Mouse (Mus musculus) heart, postnatal 4 days (tissue): ENCODE results near the gene Trappc13. TPM values are rescaled to one million over a fixed set of nuclear protein-coding genes. Genes with fewer than 3 reads are reported as not detected.
"Not testable (repeated sequence)": the region's sequence is repeated elsewhere in the genome, so short reads cannot be mapped to it uniquely, and the experiment has no call there.

Experiments used
- DNase-seq: peaks from one replicate; pipeline ENCODE4 v3.0.0; 2021
- total RNA-seq, 2 experiments: library from RNA; stranded (reverse); gene quantifications; 2 replicates each; pipeline ENCODE4 v1.2.3; 2021

The Trappc13 gene
- 10 to 100 TPM; 35.3 to 35.8 TPM for total RNA-seq

DNA sequence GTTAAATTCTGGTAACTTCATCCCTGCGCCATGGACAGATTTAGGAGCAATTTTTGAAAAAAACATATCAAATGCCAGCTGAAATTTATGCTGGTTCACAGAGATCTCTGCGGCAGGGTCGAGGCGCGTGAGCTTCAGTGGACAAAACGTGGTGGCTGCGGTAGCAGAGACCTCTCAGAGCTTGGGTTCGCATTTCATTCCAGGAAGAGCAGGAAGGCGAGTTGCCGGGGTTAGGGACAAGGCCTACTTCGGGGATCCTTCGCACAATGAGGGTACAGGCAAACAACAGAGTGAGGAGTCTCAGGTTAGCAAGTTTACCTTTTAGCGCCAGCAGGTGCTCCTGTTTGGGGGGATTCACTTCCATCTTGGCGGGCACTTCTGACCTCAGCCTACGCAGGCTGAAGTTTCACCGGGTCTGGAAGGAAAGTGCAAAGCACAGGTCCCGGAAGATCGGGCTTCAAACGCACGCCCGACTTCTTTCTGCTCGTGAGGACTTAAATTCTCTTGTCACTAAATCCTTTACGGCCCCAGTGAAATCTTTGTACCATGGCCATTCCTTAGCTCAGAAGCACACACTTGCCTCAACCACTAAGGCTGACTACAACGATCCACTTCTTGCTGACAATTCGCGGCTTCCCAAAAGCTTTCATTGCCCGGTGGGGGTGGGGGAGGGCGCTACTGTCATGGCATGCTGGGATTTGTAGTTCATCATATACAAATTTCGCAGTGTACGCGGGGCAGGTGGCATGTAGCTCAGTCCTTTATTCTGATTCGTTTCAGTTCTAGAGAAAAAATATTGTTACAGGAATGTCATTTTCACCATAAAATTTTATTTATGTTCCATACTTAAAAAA lies at the start of gene Trappc13:
Gene Trappc13 (minus strand): TSS at position 674 of the 854 bp plus-strand sequence.
- DNase-seq, result no peak

DNA sequence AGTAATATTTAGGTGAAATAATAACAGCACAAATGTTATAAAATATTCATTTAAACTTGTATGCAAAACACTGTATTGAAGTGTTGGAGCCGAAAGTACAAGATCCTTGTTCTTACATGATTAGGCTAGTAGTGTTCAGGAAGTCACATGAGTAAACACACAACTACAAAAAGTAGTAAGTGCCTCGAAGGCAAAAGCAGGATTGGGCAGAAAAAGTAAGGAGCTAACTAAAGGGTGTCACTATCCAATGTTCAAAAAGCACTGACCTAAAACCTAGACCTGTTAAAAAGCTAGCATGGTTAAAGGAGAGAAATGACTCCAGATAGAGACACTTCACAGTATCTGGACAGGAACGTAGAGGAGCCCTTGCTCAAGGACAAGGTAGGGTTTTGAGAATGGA lies 49.2 kb upstream of the Trappc13 start:
- DNase-seq, result no peak

- DNase-seq, result no peak
These were observed 26.0 kb upstream of the Trappc13 start for GRCm38 (mm10) chr13:104204313-104204712.

GRCm38 (mm10) chr13:104195891-104196290 lies 17.6 kb upstream of the Trappc13 start:
- not testable (repeated sequence) for DNase-seq

DNA sequence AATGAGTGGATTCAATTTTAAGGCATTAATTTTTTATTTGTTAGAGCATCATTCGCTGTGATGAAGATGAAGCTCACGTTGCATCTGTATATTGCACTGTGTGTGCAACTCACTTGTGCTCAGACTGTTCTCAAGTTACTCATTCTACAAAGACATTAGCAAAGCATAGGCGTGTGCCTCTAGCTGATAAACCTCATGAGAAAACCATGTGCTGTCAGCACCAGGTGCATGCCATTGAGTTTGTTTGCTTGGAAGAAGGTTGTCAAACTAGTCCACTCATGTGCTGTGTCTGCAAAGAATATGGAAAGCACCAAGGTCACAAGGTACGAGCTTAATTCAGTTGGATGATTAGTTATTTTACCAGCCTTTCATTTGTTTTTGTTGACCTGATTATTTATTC lies 9.1 kb upstream of the Trappc13 start:
- no peak for DNase-seq

GRCm38 (mm10) chr13:104179176-104179888 lies 1.1 kb upstream of the Trappc13 start:
- DNase-seq, result no peak

GRCm38 (mm10) chr13:104178650-104179121 lies 417 bp upstream of the Trappc13 start, which contains the start of gene Trim23:
Gene Trim23, plus strand, starts transcription at chr13:104178797.
- peak; percentile 98 for DNase-seq

DNA sequence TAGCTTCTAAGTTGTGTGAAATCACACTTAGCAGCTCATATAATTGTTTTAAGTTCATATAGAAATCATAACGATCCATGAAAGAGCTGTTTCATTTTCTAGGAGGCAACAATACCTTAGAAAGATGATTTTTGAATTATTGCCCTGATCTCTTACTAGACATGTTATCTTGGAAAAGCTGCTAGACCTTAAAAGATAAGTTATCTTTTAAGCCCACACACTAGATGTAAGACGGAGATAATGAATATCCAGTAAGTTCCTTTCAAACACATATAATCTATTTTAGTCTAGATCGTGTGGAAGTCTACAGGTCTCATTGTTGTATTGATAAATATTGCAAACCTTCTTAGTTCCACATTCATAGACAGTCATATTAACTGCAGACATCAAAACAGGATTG lies 1.4 kb downstream of the Trappc13 start:
- DNase-seq, result no peak

- DNase-seq, result no peak
These were observed 5.8 kb downstream of the Trappc13 start for GRCm38 (mm10) chr13:104172498-104172897.

DNA sequence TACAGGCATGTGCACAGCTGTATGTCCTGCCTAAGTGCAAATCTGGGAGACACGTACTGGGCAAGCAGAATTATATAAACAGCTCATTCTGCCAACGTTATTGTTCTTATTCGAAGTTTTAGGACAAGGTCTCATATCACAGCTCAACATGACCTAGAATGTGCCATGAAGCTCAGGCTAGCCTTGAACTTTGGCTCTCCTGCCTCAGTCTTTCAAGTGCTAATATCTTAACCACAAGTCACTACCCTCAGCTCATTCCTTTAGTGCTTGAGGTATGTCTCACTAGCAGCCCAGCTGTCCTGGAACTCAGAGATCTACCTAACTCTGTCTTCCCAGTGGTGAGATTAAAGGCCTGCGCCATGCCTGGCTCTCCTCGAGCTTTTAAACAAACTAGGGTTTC lies 6.6 kb downstream of the Trappc13 start:
- DNase-seq, result no peak

- no peak for DNase-seq
These were observed 22.6 kb downstream of the Trappc13 start for GRCm38 (mm10) chr13:104155686-104156085.

DNA sequence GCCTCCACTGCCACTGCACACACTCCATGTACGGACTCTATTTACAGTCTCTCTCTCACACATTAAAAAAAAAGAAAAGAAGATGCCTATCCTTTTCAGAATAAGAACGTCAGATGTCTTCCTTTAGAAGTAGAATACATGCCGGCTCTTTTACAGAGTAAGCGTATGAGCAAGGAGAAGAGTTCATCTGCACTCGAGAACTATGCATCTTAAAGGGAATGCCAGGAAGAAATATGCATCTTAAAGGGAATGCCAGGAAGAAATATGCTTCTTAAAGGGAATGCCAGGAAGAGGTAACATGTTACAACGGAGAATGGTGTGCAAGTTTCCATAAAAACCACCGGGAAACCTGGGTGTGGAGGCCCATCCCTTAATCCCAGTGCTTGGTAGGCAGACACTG lies 23.2 kb downstream of the Trappc13 start:
- no peak for DNase-seq

DNA sequence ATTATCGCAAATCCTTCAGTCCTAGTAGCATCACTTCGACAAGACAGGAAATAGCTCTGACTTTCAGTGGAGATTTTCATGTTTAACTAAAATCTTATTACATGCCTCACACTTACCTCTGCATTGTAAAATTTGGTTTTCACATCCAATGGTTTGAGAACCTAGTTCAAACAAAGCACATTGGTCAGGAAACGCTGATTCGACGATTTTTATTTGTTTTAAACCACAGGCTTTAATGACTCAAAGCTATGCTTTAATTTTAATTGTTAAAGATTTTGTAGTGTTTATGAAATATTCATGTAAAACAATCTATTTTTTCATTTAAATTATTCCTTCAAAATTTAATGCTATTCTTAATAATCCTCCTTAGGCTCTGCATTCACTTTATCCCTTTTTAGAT lies 24.1 kb downstream of the Trappc13 start:
- DNase-seq, result no peak

- no peak for DNase-seq
These were observed 32.6 kb downstream of the Trappc13 start for GRCm38 (mm10) chr13:104145646-104146045.

- DNase-seq, result no peak
These were observed 33.4 kb downstream of the Trappc13 start for GRCm38 (mm10) chr13:104144871-104145270.

DNA sequence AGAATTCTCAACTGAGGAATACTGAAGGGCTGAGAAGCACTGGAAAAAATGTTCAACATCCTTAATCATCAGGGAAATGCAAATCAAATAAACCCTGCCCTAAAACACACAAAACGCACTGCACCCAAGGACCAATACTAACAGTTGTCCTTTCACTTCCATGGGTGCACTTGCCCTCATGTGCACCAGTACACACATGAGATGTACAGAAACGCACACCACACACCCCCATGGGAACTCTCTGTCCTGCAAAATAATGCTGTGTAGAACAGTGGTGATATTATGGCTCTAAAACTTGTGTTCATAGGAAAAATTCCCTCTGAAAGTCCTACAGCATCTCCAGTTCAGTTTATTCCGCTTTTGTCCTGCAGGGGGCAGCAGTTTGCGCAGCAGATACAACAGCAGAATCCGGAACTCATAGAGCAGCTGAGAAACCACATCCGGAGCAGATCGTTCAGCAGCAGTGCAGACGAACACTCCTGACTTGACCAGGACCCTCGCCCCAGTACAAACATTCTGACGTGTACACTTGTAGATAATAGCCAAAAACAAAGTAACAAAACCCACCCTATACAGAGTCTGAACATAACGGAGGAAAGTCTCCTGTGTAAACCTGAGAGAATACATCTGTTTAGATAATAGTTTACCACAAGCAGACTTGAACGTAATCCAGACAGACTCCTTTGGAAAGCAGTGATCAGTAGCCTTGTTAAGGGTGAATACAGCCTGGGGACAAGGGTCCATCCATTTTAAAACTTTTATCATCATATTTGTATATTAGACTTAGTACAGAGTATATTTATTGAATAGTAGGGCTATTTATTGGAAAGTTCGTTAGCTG lies 38.7 kb downstream of the Trappc13 start:
- DNase-seq, result peak; percentile 83

- DNase-seq, result no peak
These were observed 43.7 kb downstream of the Trappc13 start for GRCm38 (mm10) chr13:104134510-104135085.

DNA sequence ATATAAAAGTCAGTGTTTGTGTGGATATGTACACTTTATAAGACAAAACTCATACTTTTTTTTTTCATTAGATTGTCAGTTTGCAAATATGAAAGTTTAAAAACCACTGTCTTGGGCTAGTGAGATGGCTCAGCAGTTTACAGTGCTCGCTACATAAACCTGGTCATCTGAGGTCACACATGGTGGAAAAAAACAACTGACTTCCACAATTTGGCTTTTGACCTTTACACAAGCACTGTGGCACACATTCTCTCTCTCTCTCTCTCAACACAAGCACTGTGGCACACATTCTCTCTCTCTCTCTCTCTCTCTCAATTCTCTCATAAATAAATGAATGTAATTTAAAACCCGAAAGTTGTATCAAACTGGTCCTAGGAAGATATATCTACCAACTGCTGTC lies 45.7 kb downstream of the Trappc13 start:
- DNase-seq, result no peak

DNA sequence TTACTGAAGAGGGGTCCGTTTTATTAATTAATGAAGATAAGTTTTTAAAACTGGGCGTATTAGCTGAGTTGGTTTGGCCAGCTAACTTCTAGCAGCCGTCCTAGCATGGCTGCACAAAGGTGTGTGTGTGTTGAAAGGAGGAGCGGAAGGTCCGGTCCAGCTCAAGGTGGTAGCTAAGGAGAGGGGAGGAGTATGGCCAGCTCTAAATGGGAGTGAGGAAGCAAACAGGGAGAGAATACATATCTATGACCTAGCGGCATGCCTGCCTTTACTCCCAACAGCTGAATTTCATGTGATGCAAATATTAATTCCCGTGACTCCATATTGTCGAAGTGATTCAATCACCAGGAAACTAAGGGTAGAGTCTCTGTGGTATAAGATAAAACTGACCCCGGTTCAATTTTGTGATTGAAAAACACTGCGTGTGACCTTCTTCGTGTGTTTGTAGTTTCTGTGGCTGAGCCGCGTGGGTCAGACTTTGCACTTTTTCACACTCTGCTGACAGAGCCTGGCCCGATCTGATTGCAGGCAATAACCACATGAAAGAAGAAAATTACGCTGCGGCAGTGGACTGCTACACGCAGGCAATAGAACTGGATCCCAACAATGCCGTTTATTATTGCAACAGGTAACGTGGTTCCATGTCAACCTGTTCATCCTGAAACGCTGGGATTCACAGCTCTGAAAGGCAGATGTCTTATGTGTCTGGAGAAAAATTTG lies 54.4 kb downstream of the Trappc13 start:
- DNase-seq, result no peak

GRCm38 (mm10) chr13:104122078-104122840 lies 56.0 kb downstream of the Trappc13 start:
- no peak for DNase-seq

DNA sequence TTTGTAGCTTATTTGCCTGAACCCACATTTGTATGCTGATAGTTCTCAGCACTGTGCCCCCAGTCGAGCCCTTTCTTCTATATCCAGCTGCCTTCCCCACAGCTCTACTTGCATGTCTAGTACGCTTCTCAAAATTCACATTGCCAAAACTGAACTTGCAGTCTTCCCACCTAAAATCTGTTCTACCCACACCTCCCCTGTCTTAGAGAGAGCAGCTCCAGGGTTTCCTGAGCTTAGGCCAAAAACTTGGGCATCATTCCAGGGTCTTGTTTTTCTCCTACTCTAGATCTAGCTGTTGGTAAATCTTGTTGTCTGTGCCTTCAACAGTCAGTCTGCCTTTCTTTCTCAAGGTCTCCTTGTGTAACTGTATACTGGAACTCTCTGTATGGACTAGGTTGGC lies 63.4 kb downstream of the Trappc13 start:
- DNase-seq, result no peak
